Mouse (Mus musculus) cerebellum, postnatal 14 days (tissue): Measurements from ENCODE around the gene Hs6st1.

Source experiments
- DNase-seq, 2 experiments: peaks; one replicate each; pipeline ENCODE4 v3.0.0; 2021; ENCODE audit warnings: mixed read lengths in 2 of 2

Hs6st1 gene

GRCm38 (mm10) chr1:36130307-36131035, 62.3 kb downstream of the Hs6st1 start:
- no peak for DNase-seq

- DNase-seq, result no peak
These were observed 63.0 kb downstream of the Hs6st1 start for GRCm38 (mm10) chr1:36131154-36131553.

GRCm38 (mm10) chr1:36131766-36132165, 63.6 kb downstream of the Hs6st1 start:
- no peak for DNase-seq

- no peak for DNase-seq
These were observed 64.0 kb downstream of the Hs6st1 start for GRCm38 (mm10) chr1:36132211-36132610.

GRCm38 (mm10) chr1:36133041-36133440, 64.8 kb downstream of the Hs6st1 start:
- DNase-seq, result no peak

- DNase-seq, result no peak
These were observed 65.4 kb downstream of the Hs6st1 start for GRCm38 (mm10) chr1:36133647-36134046.

- DNase-seq, result peak; percentile 79 to 84
These were observed 66.4 kb downstream of the Hs6st1 start for GRCm38 (mm10) chr1:36134584-36134983.

- DNase-seq, result peak; percentile 59 to 60
These were observed 72.1 kb downstream of the Hs6st1 start for GRCm38 (mm10) chr1:36140311-36140710.

- peak; percentile 67 to 69 for DNase-seq
These were observed 76.8 kb downstream of the Hs6st1 start for GRCm38 (mm10) chr1:36145050-36145449.

- DNase-seq, result no peak
These were observed 80.6 kb downstream of the Hs6st1 start for GRCm38 (mm10) chr1:36148809-36149208.

- DNase-seq, result peak; percentile 46 to 55
These were observed 81.2 kb downstream of the Hs6st1 start for GRCm38 (mm10) chr1:36149411-36149810.
